Mouse (Mus musculus): Measurements from ENCODE around the gene Klf13. TPM values are rescaled to one million over a fixed set of nuclear protein-coding genes. Genes with fewer than 3 reads are reported as not detected.
A peak's percentile ranks its signal among the peaks of the same experiment; 100 is the strongest.

The Klf13 gene
- total RNA-seq, 2 experiments from 2014 or later: 17.3 to 36.6 TPM

DNA sequence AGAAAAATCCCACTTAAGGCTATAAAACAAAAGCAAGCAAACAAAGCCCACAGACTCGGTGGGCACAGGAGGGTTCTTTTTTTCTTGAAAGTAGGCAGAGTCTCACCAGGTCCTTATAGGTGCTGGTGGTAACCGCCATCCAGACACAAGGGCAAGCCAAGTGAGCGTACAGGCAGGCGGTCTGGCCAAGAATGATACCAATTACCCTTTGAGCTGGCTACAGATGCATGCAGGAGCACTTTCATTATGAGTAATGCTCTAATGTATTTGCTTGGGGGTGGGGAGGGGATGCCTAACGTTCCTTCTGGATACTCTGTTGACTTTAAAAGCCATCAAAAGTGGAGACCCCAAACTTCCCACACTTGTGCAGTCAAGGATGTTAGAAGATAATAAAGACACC, 7.9 kb downstream of the Klf13 start:
- ATAC-seq (replicated peaks; ENCODE audit: low FRiP score, low TSS enrichment, poor library complexity, severe bottlenecking): no peak

DNA sequence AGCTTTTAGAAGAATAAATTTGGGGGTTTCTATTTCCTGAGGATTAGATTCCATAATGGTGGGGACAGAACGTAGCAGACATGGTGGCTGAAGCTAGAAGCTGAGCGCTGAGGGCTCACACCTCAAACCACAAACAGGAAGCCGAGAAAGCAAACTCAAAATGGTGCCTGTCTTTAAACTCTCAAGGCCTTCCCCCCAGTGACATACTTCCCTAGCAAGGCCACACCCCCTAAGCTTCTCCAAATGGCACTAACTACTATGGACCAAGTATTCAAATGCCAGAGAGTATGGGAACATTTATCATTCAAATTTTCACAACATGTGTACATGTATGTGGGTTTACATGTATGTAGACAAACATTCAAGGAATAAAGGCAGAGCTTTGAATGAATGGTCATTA, 8.6 kb downstream of the Klf13 start:
- ATAC-seq (replicated peaks; ENCODE audit: low FRiP score, low TSS enrichment, poor library complexity, severe bottlenecking): no peak

DNA sequence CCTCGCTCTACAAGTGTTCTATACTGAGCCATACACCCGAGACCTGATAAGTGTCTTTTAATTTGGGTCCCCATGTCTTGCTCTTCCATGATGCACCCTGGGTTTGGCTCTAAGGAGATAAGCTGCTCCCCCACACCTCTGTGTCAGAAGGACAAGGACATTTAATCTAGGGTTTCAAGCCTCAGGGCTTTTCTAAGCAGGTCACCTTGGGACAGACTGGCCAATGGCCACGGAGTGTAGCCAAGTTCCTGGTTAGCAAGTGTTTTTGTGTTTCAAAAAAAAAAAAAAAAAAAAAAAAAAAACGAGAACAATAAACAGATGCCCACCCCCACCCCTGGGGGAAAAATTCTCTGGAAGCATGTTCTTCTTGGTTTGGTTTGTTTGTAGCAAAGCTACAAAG, 9.6 kb downstream of the Klf13 start:
- peak; percentile 65 for ATAC-seq (replicated peaks; ENCODE audit: low FRiP score, low TSS enrichment, poor library complexity, severe bottlenecking)

DNA sequence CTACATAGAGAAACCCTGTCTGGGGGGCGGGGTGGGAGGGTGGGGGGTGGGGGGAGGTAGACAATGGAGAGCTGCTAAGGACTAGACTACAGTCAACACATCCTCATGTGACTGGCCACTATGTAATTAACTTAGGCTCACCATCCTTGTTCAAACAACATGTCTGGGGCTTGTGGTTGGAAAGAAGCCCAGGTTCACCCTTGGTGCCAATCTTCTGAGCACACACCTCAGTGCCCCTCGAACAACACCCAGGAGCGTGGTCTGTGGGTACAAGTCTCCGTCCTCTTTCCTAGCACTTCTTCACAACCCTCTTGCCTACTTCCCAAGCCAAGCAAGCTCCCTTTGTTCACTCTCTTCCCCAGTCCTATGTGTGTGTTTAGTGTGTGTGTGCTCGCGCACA, 11.6 kb downstream of the Klf13 start:
- no peak for ATAC-seq (replicated peaks; ENCODE audit: low FRiP score, low TSS enrichment, poor library complexity, severe bottlenecking)

DNA sequence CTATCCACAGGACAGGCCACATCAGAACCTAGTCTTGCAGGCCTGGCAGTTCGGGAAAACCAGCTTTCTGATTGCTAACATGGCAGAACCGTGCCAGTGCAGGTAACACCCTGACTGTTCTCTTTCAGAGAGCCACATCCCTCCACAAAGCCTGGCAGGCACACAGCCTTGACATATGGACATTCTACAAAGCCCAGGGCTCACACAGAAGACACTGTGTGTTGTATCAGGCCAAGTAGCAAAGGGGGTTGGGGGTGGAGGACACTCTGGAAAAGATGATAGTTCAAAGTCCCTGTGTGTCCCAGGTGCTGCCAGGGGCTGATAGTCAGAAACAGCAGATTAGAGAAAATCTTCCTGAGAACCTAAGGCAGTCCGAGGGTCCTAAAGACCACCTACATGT, 12.2 kb downstream of the Klf13 start:
- ATAC-seq (replicated peaks; ENCODE audit: low FRiP score, low TSS enrichment, poor library complexity, severe bottlenecking): no peak

DNA sequence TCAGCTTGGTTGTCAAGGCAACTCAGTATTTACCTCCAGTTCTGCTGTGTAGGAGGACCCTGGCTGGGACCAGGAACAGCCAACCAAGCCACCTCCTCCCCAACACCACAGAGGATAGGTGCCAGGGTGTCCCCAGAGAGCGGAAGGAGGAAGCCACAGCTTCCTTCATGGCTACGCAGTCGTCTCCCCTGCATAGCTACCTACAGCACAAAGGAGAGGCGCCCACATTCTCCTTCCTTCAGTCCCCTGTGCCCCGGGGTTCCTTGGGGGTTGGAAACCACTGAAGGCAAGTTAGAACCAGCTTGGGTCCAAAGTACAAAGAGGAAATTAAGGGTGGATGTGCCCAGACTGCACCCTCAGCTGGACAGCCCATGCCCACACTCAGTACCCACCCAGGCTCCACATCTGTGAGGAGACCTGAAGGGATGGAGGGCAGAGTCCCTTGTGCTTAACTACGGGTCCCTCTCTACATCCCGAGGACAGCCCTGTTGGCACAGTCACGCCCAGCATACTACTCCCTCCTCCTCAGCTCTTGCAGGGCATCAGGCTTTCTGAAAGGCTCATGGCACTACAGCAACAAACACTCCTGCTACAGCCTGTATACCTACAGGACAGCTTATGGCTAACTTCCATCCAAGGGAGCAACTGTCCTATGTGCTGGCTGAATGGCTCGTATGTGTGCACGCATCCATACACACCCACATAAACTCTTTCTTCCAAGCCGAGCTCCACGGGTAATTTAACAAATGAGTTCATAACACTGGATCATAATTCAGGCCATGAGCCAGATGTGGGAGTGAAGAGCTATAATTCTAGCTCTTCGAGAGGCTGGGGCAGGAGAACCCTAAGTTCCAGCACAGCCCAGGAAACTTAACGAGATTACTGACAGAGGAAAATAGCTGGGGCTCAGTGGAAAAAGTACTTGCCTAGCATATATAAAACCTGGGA, 13.0 kb downstream of the Klf13 start:
- no peak for ATAC-seq (replicated peaks; ENCODE audit: low FRiP score, low TSS enrichment, poor library complexity, severe bottlenecking)

DNA sequence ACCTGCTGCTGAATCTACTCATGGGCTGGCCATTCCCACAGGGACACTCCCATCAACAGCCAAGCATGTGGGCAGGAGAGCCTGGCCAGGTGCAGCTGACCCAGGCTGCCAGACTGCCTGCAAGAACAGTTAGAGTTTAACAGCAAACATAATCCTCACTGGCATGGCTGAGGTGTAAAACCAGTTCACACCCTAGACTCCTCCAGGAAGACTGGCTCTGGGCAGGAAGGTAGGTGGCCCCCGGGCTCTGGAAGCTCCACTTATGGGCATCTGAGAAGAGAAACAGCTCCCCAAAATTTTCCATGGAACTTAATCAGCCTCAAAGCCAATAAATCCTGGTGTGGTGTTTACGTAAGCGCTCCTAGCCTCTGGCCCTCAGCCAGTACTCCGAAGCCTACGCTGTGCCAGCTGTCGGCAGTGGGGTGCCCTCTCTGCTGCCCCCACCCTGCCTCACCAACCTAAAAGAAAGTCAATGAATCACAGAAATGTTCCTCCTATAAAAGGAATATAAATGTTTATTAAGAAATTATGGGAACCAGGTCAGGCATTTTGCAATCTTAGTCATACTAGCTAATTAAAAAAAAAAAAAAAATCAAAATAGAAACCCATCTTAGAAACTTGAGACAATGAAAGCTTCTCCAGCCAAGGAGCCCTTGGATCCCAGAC, 13.8 kb downstream of the Klf13 start:
- no peak for ATAC-seq (replicated peaks; ENCODE audit: low FRiP score, low TSS enrichment, poor library complexity, severe bottlenecking)

DNA sequence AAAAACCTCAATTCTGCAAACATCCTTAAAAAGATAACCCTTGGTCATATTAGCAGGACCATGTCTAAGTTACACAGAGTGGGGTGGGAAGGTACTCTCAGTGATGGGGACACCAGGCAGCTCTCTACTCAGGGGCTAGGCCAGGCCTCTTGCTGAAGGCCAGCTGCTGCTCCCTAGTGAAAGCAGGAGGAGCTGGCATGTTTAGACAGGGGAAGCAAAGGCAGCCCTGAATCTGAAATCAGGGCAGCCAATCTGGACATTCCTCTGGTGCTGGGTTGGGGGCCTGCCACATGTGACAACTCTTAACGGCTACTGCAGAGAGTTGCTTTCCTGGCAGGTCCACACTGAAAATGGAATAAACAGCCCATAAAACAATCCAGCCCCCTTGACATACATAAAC, 14.6 kb downstream of the Klf13 start:
- ATAC-seq (replicated peaks; ENCODE audit: low FRiP score, low TSS enrichment, poor library complexity, severe bottlenecking): no peak

DNA sequence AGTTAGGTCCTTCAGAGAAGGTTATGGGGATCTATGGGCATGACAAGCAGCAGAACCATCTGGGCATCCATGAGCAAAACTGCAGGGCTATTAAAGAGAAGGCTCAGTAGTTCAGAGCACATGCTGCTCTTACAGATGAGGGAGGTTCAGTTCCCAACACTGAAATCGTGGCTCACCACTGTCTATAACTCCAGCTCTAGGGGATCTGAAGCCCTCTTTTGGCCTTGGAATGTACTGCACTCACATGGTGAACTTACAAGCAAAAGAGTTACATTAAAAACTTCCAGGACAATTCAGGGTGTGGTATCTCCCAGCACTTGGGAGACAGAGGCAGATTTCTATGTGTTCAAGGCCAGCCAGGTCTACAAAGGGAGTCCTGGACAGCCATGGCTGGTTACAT, 15.7 kb downstream of the Klf13 start:
- 0 out of 2 replicates have a peak, but pooled peaks have one; percentile 2 for ATAC-seq (replicated peaks; ENCODE audit: low FRiP score, low TSS enrichment, poor library complexity, severe bottlenecking)

DNA sequence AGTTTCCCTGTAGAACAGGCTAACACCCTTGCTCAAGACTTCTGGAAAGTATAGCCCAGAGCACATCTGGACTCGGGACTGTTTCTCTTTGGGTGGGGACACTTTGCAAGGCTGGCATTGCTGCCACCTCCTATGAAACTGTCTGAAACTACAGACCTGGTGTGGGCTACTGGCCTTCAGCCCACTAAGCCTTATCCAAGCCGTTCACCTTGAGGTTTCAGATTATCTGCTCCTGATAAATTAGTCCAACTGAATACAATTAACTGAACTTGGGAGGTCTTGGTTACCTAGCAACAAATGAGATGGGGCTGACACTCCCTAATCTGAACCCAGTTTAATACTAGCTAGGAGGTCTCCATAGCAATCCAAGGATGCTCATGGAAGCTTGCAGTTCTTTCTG, 16.1 kb downstream of the Klf13 start:
- peak; percentile 55 for ATAC-seq (replicated peaks; ENCODE audit: low FRiP score, low TSS enrichment, poor library complexity, severe bottlenecking)

DNA sequence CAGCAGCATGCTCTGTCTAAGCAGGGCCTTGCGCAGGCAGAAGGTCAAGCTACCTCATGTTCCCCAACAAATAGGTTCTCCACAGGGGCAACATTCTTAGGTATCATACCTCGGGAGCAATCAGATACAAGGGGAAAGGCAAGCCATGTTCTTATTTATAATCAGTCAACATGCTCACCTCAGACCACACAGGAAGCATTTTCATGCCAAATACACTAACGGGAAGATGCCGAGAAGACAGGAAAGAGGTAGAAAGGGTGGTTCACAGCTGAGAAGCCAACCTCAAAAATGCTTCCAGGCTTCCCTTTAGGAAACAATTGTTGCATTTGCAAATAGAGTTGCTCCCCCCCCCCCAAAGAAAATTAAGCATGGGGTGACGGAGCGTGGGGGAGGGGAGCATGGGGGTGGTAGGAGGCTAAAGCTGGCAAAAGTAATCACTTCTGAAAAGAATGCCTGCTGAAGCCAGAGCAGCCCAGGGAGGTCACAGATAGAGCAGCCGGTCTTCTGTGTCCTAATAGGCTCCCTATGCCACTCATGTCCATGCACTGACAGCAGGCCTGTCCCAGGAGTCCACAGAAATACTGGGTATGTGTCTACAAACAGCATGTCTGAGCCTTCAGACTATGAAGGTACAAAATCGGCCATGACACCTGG, 16.7 kb downstream of the Klf13 start:
- ATAC-seq (replicated peaks; ENCODE audit: low FRiP score, low TSS enrichment, poor library complexity, severe bottlenecking): peak; percentile 21

DNA sequence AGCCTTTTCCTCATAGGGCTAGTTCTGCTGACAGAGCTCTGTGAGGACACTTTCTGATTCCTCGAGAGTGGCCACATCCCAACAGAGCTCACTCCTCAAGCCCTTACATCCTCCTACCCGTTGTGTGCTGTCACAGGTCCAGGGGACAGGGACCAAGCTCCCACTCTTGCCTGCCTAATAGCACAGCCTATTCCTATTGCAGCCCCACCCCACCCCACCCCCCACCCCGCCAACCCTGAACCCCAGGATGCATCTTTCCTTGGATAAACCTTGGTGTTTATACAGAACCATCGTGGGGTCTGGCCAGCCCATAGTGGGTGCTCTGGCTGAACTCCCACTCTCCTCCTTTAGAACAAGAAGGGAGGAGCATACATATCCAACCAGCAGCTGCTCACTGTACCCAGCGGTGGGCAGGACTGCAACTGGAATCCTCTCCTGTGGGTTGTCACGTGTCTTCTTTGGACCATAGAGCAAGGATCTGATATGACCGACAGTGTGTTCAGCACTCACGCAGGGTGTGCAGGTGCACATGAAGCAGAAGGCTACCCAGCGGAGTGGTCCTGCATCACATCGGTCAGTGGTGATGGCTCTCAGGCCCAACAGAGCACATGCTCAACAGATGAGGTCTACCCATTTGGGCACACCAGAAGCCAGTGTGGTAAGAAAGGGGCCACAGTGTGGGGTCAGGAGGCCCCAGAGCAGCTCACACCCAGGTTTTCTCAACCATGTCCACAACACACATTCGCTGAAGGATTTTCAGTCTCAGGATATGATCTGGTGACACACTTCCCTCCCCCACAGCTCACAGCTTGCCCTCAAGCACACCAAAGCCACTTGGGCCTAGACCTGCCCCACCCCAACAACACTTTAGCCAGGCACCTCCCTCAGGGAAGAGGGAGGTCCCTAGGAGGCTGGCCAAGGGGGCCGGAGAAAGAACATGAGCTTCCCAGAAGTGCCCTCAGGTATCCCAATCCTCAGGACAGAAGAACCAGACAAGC, 19.6 kb downstream of the Klf13 start:
- peak; percentile 15 for ATAC-seq (replicated peaks; ENCODE audit: low FRiP score, low TSS enrichment, poor library complexity, severe bottlenecking)

DNA sequence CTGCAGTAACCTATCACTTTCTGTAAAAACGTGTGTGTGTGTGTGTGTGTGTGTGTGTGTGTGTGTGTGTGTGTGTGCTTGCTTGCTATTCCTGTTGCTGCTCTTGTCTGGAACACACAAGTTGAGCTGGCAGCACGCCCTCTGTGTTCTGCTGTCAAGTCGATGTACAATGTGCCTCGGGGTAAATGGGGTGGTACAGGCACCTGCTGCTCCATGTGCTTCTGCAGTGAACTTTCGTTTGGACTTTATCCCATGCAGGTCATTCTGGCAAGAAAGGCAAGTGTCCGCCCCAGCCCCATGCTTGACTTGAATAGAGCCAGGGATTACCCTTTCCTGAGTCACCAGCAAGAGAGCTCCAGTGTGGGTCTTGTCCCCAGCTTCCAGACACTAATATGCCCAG, 21.0 kb downstream of the Klf13 start:
- ATAC-seq (replicated peaks; ENCODE audit: low FRiP score, low TSS enrichment, poor library complexity, severe bottlenecking): no peak

DNA sequence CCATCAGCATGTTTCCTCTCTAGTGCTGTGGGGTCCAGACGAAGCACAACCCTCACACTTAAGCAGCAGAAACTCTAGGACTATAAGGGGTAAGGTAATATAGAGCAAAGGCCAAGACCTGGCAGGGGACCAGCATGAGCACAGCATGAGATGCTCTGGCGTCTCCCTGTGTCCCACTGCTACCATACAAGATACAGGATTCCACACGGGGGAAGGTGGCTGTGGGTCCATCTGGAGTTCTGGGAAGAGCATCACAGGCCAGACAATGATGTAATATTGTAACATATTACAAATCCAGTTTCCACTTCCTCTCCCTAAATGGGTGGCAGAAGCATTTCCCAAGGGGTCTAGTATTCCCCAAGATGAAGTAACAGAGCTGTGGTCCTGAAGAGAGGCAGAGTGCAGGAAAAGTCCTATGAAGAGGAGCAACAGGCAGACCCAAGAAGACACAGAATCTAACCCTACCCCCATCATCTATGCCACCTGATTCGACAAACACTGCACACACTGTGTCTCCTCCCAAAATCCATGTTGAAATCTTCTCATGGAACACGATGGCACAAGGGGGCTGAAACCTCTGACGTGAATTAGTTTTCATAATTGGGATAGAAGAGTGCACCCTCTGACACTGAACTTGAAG, 22.3 kb downstream of the Klf13 start, which contains the start of gene E030018B13Rik:
Gene E030018B13Rik, plus strand, starts transcription at position 590 of the 640 bp plus-strand sequence.
- no peak for ATAC-seq (replicated peaks; ENCODE audit: low FRiP score, low TSS enrichment, poor library complexity, severe bottlenecking)

DNA sequence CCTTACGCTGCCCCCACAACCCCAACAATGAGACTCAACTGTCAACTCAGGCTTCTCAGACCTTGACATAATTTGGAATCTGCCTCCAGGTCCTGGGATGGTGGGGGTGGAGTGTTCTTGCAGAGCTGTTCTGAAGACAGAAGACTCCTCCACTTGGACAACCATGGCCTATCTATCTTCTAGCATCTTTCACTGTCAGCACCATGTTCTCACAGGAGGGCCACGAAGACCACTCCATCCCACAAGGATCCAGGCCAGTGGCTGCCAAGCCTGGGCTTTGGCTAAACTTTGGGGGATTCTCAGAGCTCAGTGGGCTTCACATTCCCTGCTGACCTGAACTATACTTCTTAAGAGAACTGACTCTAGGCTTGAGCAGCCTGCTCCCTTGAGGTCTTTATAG, 23.8 kb downstream of the Klf13 start:
- no peak for ATAC-seq (replicated peaks; ENCODE audit: low FRiP score, low TSS enrichment, poor library complexity, severe bottlenecking)

DNA sequence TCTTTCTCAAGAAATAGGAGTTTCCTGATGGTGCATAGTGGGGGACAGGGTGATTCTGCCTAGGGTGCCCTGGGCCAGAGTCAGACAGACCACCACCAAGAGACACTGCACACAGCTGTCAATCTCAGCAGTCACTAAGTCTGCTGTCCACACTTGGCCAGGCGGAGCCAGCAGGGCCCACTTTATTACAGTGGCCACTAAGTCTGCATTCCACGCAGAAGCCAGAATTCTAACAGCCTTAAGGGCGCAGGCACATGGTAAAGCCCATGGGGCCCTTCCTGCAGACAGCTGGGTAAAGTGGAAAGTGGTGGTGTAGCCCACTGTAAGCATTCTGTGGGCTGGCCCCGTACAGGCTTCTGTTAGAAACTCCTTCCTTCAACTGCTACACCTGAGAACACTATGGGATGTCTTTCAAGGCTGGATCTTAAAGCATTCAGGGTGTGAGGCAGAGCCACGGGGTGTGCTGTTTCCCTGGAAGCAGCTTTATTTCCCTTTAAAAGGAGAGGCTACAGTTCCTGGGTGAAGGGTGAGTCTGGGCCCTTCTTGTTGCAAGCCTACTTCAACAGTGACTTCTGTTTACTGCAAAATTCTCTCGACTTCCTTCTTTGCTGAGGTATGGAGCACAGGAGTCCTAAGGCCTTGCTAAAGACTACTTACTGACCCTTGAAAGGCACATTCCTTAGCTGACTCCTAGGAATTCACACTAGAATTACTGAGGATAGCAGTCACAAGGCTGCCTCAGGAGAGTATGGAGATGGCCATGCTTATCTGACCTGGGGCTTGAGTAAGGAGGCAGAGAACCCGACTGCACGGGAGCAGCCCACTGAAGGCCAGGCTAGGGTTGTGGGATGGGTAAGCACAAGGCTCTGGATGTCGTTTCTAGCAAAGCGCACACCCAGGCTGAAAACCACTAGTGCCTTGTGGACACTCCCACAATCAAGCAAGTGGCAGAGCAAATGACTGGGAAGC, 24.7 kb downstream of the Klf13 start:
- ATAC-seq (replicated peaks; ENCODE audit: low FRiP score, low TSS enrichment, poor library complexity, severe bottlenecking): no peak

DNA sequence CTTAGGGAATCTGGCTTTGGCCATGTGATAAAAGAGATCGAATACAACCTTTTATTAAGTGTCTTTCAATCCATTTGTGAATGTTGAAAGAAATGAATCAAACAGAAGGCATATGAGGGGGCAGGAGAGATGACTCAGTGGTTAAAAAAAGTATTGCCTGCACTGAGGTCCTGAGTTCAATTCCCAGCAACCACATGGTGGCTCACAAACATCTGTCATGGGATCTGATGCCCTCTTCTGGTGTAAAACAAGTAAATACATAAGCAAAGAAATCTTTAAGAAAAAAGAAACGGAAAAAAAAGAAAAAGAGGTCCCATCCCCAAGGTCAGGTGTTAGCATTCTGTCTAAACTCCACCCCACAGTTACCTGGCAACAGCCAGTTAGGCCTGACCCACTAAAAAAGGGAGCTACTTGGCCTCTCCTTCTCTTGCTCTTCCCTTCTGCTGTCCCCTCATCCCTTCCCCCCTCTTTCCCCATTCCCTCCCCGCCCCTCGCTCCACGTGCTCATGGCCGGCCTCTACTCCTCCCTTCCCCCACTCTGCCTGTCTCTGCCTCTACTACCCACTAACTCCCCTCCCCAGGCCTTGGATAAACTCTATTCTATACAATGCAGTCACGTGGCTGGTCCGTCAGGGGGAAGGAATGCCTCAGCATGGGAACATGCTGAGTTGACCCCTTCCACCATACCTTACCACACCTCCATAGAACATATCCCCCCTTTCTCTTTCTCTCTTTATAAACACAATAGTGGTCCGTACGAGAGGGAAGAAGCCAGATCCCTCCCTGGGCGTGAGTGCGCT, 25.6 kb downstream of the Klf13 start:
- no peak for ATAC-seq (replicated peaks; ENCODE audit: low FRiP score, low TSS enrichment, poor library complexity, severe bottlenecking)

Measured in megakaryocyte-erythroid progenitor cell, adult 5-6 weeks (primary cell).